Mouse (Mus musculus) embryonic facial prominence, embryonic 14.5 days (tissue): ENCODE data around the gene Mid1. TPM values are rescaled to one million over a fixed set of nuclear protein-coding genes. Genes with fewer than 3 reads are reported as not detected.

Experiments used
- polyA plus RNA-seq: library from polyadenylated mRNA; unstranded; fragments of >200 nt; fragmentation: Nextera tagmentation; extraction: Ambion mirVana; gene quantifications from 2 replicates; pipeline ENCODE4 v1.2.1, GENCODE M21; 2014

Gene Mid1
- polyA plus RNA-seq, 1 experiment from 2014 or later: 10.4 TPM

Other genes starting within 250 kb of the Mid1 start
- gene 4933400A11Rik, start 94.4 kb downstream of the Mid1 start, polyA plus RNA-seq: 0.21 and 0.34 TPM in 2 replicates